Mouse (Mus musculus): Measurements from ENCODE around the gene Bbc3.

- no peak for TF ChIP-seq CTCF (IDR thresholded peaks at IDR 0.05; ENCODE audit: control insufficient read depth, insufficient read depth, insufficient read length)
- no peak for TF ChIP-seq MAX (IDR thresholded peaks at IDR 0.05)
- no peak for TF ChIP-seq USF1 (IDR thresholded peaks at IDR 0.05; ENCODE audit: low read depth)
Observed at GRCm38 (mm10) chr7:16284001-16284400, 24.2 kb upstream of the Bbc3 start.
